9 mouse cellular contexts compared by ENCODE assay signal in the genomic region with DNA sequence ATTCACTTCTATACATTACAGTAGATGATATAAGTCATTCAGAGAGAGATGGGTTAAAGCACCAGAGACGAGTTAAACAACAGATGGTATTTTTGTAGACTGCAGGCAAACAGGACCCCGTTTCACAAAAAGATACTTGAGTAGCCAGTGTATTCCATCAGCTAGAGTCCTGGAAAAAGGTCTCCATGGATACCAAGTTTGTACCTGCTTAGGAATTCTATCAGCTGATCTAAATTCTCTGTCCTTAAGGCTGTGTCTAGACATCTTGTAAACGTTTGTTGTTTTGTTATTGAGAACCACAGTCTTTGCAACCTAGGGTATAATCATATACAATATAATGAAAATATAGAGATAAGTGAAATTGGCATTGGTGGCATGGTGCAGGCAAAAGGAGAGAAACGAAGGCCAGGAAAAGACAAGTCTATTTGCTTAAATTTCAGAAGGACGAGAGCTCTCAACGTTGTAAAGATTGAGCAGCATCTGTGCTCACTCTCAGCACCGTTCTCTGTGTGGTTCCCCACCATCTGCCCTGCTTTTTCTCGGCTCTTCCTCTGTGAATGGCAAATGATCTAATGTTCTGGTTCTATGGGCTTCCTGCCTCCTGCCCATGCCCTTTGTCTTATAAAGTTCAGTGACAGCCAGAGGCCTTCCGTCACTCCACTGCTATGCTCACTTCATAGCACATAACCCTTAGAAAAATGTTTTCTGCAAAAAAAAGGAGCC.
DNase-seq lines count a peak whose midpoint lies in the region; ATAC-seq and TF ChIP-seq lines count a peak whose summit lies in the region.
"Had no signal": no experiment of that assay in that cellular context is flagged by ENCODE, and none has a peak within 500 bp of the region (broad histone marks: within the 10 kb centered on the region; RNA-seq: fewer than 3 reads in every experiment).

No protein-coding gene starts in this region.

- H3K9ac ChIP-seq in hindbrain, embryonic 14.5 days = no peak overlapping the region

- H3K9me3 ChIP-seq in hindbrain, embryonic 14.5 days (ENCODE audit: control insufficient read depth, low read length) = no peaks in the 10 kb centered on the region

- no peak for TF ChIP-seq CTCF in brain, embryonic 14.5 days (IDR thresholded peaks at IDR 0.05; ENCODE audit: borderline replicate concordance, extremely low read depth, insufficient read depth, insufficient read length)
- TF ChIP-seq CTCF in left cerebral cortex, adult 2 months (IDR thresholded peaks at IDR 0.05) = no peak
- no peak for TF ChIP-seq CTCF in kidney, adult 2 months (conservative IDR thresholded peaks at IDR 0.05; ENCODE audit: insufficient read depth, insufficient read length, low read depth, low read length)

- H3K4me3 ChIP-seq in hindbrain, embryonic 14.5 days (replicated peaks; ENCODE audit: low read length) = no peak overlapping the region
- no peak overlapping the region for H3K4me3 ChIP-seq in left cerebral cortex, adult 2 months
- no peak overlapping the region for H3K4me3 ChIP-seq in kidney, adult 2 months (ENCODE audit: insufficient read depth, low read depth, low read length)

- 44% methylated on average over 9 of the region's 9 CpGs for WGBS in hindbrain, embryonic 14.5 days
- 73% methylated on average over 9 of the region's 9 CpGs for WGBS in kidney, adult 2 months

- peak overlapping the region; percentile 9; the same call in 1 of the 2 replicates for H3K27ac ChIP-seq in hindbrain, embryonic 14.5 days
- H3K27ac ChIP-seq in left cerebral cortex, adult 2 months = peak overlapping the region; percentile 75
- no peak overlapping the region for H3K27ac ChIP-seq in kidney, adult 2 months (ENCODE audit: insufficient read depth, low read depth, low read length)

- no peaks in the 10 kb centered on the region for H3K27me3 ChIP-seq in hindbrain, embryonic 14.5 days (ENCODE audit: control insufficient read depth, insufficient read depth, low read length)
- H3K27me3 ChIP-seq in kidney, adult 2 months (replicated peaks; ENCODE audit: control insufficient read depth, insufficient read depth, low read length) = no peaks in the 10 kb centered on the region

- H3K4me1 ChIP-seq in hindbrain, embryonic 14.5 days (replicated peaks; ENCODE audit: control insufficient read depth, insufficient read depth, low read length) = 0 out of 2 replicates have a peak, but pooled peaks cover 5% of the 10 kb centered on the region
- H3K4me1 ChIP-seq in kidney, adult 2 months (ENCODE audit: control insufficient read depth, insufficient read depth, low read length) = no peaks in the 10 kb centered on the region; the same call in 1 of the 2 replicates

- ATAC-seq in hindbrain, embryonic 14.5 days (ENCODE audit: low FRiP score) = 0 out of 2 replicates have a peak, but pooled peaks have one; percentile 31

- no peak for TF ChIP-seq POLR2A in brain, embryonic 14.5 days (IDR thresholded peaks at IDR 0.05; ENCODE audit: borderline replicate concordance, extremely low read depth, insufficient read depth, insufficient read length, poor library complexity, severe bottlenecking)
- TF ChIP-seq POLR2A in kidney, adult 2 months (IDR thresholded peaks at IDR 0.05; ENCODE audit: low read depth, low read length) = no peak

- intact Hi-C loops in left cerebral cortex, adult 2 months (cut with DNase I) = loop anchor here (1.0 to 5.0 kb wide), 3 partner anchors 80 to 101 kb away; no protein-coding TSS in a partner anchor
- intact Hi-C loops in gastrocnemius, postnatal 36 days (cut with DNase I) = no loop called here

- no peaks in the 10 kb centered on the region for H3K36me3 ChIP-seq in hindbrain, embryonic 14.5 days (replicated peaks; ENCODE audit: control insufficient read depth, insufficient read depth)
- no peaks in the 10 kb centered on the region for H3K36me3 ChIP-seq in kidney, adult 2 months (ENCODE audit: control insufficient read depth, insufficient read depth, low read length)

- DNase-seq in brain, embryonic 14.5 days (ENCODE audit: low read depth) = peak; percentile 75
- DNase-seq in cerebellum, adult 8-10 months = peak; percentile 34
- DNase-seq in hindbrain, embryonic 14.5 days (ENCODE audit: low spot score) = no peak
- peak; percentile 17 to 28 for DNase-seq in left cerebral cortex, adult 2 months (ENCODE audit: extremely low spot score in 1 of 2, low spot score in 2 of 2)
- DNase-seq in kidney, adult 2 months = no peak
- DNase-seq in gastrocnemius, postnatal 36 days = no peak
- no peak for DNase-seq in ovary, postnatal 36 days (ENCODE audit: low spot score)
- DNase-seq in ovary, postnatal 10 days (ENCODE audit: low spot score) = no peak
- DNase-seq: kidney, postnatal 36 days had no signal

- no peak overlapping the region for H3K4me2 ChIP-seq in hindbrain, embryonic 14.5 days (replicated peaks)

Comparison
In these comparisons a context has a peak if more than half of its experiments do, and no peak if none do; other contexts are left out.
1. DNase-seq: peak in brain, embryonic 14.5 days (single experiment), cerebellum, adult 8-10 months (single experiment) and left cerebral cortex, adult 2 months (2 of 2); none in hindbrain, embryonic 14.5 days (single experiment), kidney, adult 2 months (single experiment), gastrocnemius, postnatal 36 days (0 of 2), ovary, postnatal 36 days (single experiment) and ovary, postnatal 10 days (single experiment).